Mouse (Mus musculus): ENCODE measurements at regions not wholly inside any gene's neighbourhood (a gene's known extent, or its start where the extent isn't known, plus 50 kb on each side); places are given as distances from the start of the nearest gene placed in this dataset.

- ATAC-seq (ENCODE audit: low FRiP score) (no peak), DNase-seq (ENCODE audit: low spot score) (no peak)
- Histone ChIP-seq H3K27me3 (ENCODE audit: insufficient read depth, low read length) (no peaks in the 10 kb centered on the region), H3K9me3 (ENCODE audit: low read length) (no peaks in the 10 kb centered on the region), H3K4me1 (ENCODE audit: insufficient read depth, low read length) (no peaks in the 10 kb centered on the region), H3K27ac (ENCODE audit: low read depth, low read length) (no peak overlapping the region), H3K9ac (replicated peaks; ENCODE audit: low read length, poor library complexity, severe bottlenecking) (no peak overlapping the region), H3K36me3 (ENCODE audit: insufficient read depth, low read length) (no peaks in the 10 kb centered on the region), H3K4me3 (ENCODE audit: low read depth, low read length) (no peak overlapping the region), H3K4me2 (ENCODE audit: low read depth, low read length, poor library complexity, severe bottlenecking) (no peak overlapping the region)
- no peak for TF ChIP-seq CTCF (IDR thresholded peaks at IDR 0.05)
- WGBS, result 67% methylated on average over 3 of the region's 3 CpGs
These were observed 181.8 kb downstream of the Suds3 start for GRCm38 (mm10) chr5:116934151-116934550.

- no peaks in the 10 kb centered on the region for H3K9me3 ChIP-seq (ENCODE audit: low read length)
- 96% methylated on average over 5 of the region's 5 CpGs for WGBS
- DNase-seq (ENCODE audit: low spot score), result no peak
These were observed 182.8 kb downstream of the Suds3 start for GRCm38 (mm10) chr5:116933105-116933504.

GRCm38 (mm10) chr5:116923761-116924160 lies 192.2 kb downstream of the Suds3 start:
- Histone ChIP-seq H3K4me3 (ENCODE audit: low read depth, low read length) (no peak overlapping the region), H3K27me3 (ENCODE audit: insufficient read depth, low read length) (no peaks in the 10 kb centered on the region), H3K9me3 (ENCODE audit: low read length) (no peaks in the 10 kb centered on the region), H3K4me1 (ENCODE audit: insufficient read depth, low read length) (no peaks in the 10 kb centered on the region), H3K36me3 (ENCODE audit: insufficient read depth, low read length) (no peaks in the 10 kb centered on the region), H3K27ac (ENCODE audit: low read depth, low read length) (no peak overlapping the region), H3K9ac (replicated peaks; ENCODE audit: low read length, poor library complexity, severe bottlenecking) (no peak overlapping the region), H3K4me2 (ENCODE audit: low read depth, low read length, poor library complexity, severe bottlenecking) (no peak overlapping the region)
- 67% methylated on average over 4 of the region's 4 CpGs for WGBS
- DNase-seq (ENCODE audit: low spot score), result no peak
- TF ChIP-seq CTCF (IDR thresholded peaks at IDR 0.05), result no peak
- ATAC-seq (ENCODE audit: low FRiP score), result no peak

More at GRCm38 (mm10) chr5:116933105-116933504, 182.8 kb downstream of the Suds3 start:
- Histone ChIP-seq H3K4me3 (ENCODE audit: low read depth, low read length) (no peak overlapping the region), H3K9ac (replicated peaks; ENCODE audit: low read length, poor library complexity, severe bottlenecking) (no peak overlapping the region), H3K27me3 (ENCODE audit: insufficient read depth, low read length) (no peaks in the 10 kb centered on the region), H3K4me1 (ENCODE audit: insufficient read depth, low read length) (no peaks in the 10 kb centered on the region), H3K27ac (ENCODE audit: low read depth, low read length) (no peak overlapping the region), H3K36me3 (ENCODE audit: insufficient read depth, low read length) (no peaks in the 10 kb centered on the region), H3K4me2 (ENCODE audit: low read depth, low read length, poor library complexity, severe bottlenecking) (no peak overlapping the region)
- peak; percentile 56 for TF ChIP-seq CTCF (IDR thresholded peaks at IDR 0.05)
- no peak for ATAC-seq (ENCODE audit: low FRiP score)

- no peak overlapping the region for H3K27ac ChIP-seq (ENCODE audit: low read depth, low read length)
- no peaks in the 10 kb centered on the region for H3K27me3 ChIP-seq (ENCODE audit: insufficient read depth, low read length)
- H3K9ac ChIP-seq (replicated peaks; ENCODE audit: low read length, poor library complexity, severe bottlenecking), result no peak overlapping the region
- no peak overlapping the region for H3K4me2 ChIP-seq (ENCODE audit: low read depth, low read length, poor library complexity, severe bottlenecking)
- 61% methylated on average over 17 of the region's 17 CpGs for WGBS
- no peaks in the 10 kb centered on the region for H3K36me3 ChIP-seq (ENCODE audit: insufficient read depth, low read length)
- ATAC-seq (ENCODE audit: low FRiP score) (no peak), DNase-seq (ENCODE audit: low spot score) (peak; percentile 44)
- no peak overlapping the region for H3K4me3 ChIP-seq (ENCODE audit: low read depth, low read length)
- TF ChIP-seq CTCF (IDR thresholded peaks at IDR 0.05), result no peak
- H3K9me3 ChIP-seq (ENCODE audit: low read length), result no peaks in the 10 kb centered on the region
- no peaks in the 10 kb centered on the region for H3K4me1 ChIP-seq (ENCODE audit: insufficient read depth, low read length)
These were observed 193.7 kb downstream of the Suds3 start for GRCm38 (mm10) chr5:116922059-116922671.

- no peak for TF ChIP-seq CTCF (IDR thresholded peaks at IDR 0.05)
- no peak overlapping the region for H3K4me2 ChIP-seq (ENCODE audit: low read depth, low read length, poor library complexity, severe bottlenecking)
- no peaks in the 10 kb centered on the region for H3K27me3 ChIP-seq (ENCODE audit: insufficient read depth, low read length)
- DNase-seq (ENCODE audit: low spot score) (no peak), ATAC-seq (ENCODE audit: low FRiP score) (no peak)
- H3K9me3 ChIP-seq (ENCODE audit: low read length), result no peaks in the 10 kb centered on the region
- 54% methylated on average over 12 of the region's 12 CpGs for WGBS
- H3K9ac ChIP-seq (replicated peaks; ENCODE audit: low read length, poor library complexity, severe bottlenecking), result no peak overlapping the region
- no peak overlapping the region for H3K27ac ChIP-seq (ENCODE audit: low read depth, low read length)
- no peaks in the 10 kb centered on the region for H3K36me3 ChIP-seq (ENCODE audit: insufficient read depth, low read length)
- no peak overlapping the region for H3K4me3 ChIP-seq (ENCODE audit: low read depth, low read length)
- no peaks in the 10 kb centered on the region for H3K4me1 ChIP-seq (ENCODE audit: insufficient read depth, low read length)
These were observed 201.0 kb downstream of the Suds3 start for GRCm38 (mm10) chr5:116914876-116915275.

GRCm38 (mm10) chr5:116900846-116901245 lies 215.1 kb downstream of the Suds3 start:
- no peaks in the 10 kb centered on the region for H3K9me3 ChIP-seq (ENCODE audit: low read length)
- WGBS, result 86% methylated on average over 5 of the region's 5 CpGs
- DNase-seq (ENCODE audit: low spot score), result no peak
- no peak for ATAC-seq (ENCODE audit: low FRiP score)
- no peak overlapping the region for H3K27ac ChIP-seq (ENCODE audit: low read depth, low read length)
- no peaks in the 10 kb centered on the region for H3K36me3 ChIP-seq (ENCODE audit: insufficient read depth, low read length)
- no peak overlapping the region for H3K4me3 ChIP-seq (ENCODE audit: low read depth, low read length)
- no peak for TF ChIP-seq CTCF (IDR thresholded peaks at IDR 0.05)
- H3K4me1 ChIP-seq (ENCODE audit: insufficient read depth, low read length), result no peaks in the 10 kb centered on the region
- H3K4me2 ChIP-seq (ENCODE audit: low read depth, low read length, poor library complexity, severe bottlenecking), result no peak overlapping the region
- H3K27me3 ChIP-seq (ENCODE audit: insufficient read depth, low read length), result no peaks in the 10 kb centered on the region
- H3K9ac ChIP-seq (replicated peaks; ENCODE audit: low read length, poor library complexity, severe bottlenecking), result no peak overlapping the region

Data from midbrain, postnatal 0 days (tissue).